Mouse (Mus musculus) kidney, adult 18-20 months (tissue): ENCODE data around the gene Luzp2.
"Not testable (repeated sequence)": the region's sequence is repeated elsewhere in the genome, so short reads cannot be mapped to it uniquely, and the experiment has no call there.

Experiments
- DNase-seq: peaks from one replicate; pipeline ENCODE4 v3.0.0; 2021

Luzp2 gene

GRCm38 (mm10) chr7:55009173-55009771 lies 174.0 kb downstream of the Luzp2 start:
- DNase-seq: no peak

DNA sequence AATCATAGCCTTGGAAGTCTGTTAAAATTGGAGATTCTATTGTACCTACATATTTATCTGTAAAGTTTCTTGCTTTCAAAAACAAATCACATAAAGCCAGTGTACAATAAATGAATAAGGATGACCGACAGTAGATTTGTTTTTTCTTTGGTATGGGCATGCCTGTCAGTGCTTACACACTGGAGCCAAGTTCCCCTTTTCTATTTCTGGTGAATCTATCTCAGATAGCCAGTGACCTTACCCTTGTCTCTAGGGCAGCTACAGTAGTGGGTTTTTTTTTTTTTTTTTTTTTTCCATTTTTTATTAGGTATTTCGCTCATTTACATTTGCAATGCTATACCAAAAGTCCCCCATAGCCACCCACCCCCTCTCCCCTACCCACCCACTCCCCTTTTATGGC lies 298.6 kb downstream of the Luzp2 start:
- DNase-seq: not testable (repeated sequence)

GRCm38 (mm10) chr7:55188927-55189326 lies 353.6 kb downstream of the Luzp2 start:
- DNase-seq: no peak

- DNase-seq: no peak
Observed at GRCm38 (mm10) chr7:55189496-55189895, 354.2 kb downstream of the Luzp2 start.

DNA sequence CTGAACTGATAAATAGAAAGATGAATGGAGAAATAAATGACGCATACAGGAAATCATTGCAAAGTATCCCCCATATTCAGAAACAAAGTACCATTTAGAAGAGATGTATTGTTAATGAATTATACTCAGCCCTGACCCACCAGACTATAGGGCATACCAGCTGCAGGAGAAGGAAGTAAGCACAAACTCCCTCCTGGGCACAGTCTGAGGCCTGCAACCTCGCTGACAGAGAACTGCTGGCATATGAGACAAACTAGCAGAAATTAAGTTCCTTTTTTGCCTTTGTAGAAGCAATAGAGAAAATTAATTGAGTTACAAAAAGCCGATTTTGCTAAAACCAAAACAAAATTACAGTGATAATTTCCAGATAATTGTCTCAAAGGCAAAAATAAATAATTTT lies 355.4 kb downstream of the Luzp2 start:
- no peak for DNase-seq

DNA sequence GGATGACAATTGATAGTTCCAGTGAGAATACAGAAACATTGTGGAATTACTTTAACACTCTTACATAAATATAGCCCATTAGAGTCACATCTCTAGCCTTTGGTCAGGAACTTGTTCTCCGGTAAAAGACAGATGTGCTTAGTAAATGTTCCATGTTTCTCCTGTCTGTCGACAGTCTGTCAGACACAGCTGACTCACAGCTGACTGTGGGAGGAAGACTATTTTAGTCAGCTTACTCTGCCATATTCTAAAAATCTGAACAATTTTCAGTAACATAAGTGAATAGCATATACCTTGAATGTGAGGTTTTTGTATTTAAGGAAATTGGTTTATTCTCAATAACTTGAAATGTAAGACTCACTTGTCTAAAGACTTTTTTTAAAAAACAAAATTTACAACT lies 363.5 kb downstream of the Luzp2 start:
- no peak for DNase-seq

DNA sequence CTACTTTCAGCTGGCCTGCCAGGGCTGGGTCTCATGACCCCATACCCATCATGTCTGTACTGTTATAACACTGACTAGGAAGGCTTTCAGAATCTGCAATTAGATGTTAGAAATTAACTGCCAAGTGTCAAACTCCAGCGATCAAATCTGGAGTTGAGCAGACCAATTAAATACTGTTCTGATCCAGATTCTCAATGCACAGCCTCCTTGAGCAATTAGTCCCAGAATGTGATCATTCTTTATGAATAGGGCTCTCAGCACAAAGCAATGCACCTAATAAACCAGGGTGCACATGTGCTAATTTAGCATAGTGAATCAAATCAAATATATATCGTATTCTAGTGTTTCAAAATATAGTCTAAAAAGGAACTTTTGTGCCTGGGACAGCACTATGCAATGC lies 387.7 kb downstream of the Luzp2 start:
- DNase-seq: no peak

- no peak for DNase-seq
Observed at GRCm38 (mm10) chr7:55229407-55229806, 394.1 kb downstream of the Luzp2 start.
